Mouse (Mus musculus) embryonic facial prominence, embryonic 10.5 days (tissue): ENCODE measurements around the gene Bricd5. TPM values are rescaled to one million over a fixed set of nuclear protein-coding genes. Genes with fewer than 3 reads are reported as not detected.

ENCODE experiments used
- polyA plus RNA-seq: library from polyadenylated mRNA; unstranded; fragments of >200 nt; fragmentation: Nextera tagmentation; extraction: Ambion mirVana; gene quantifications from 2 replicates; pipeline ENCODE4 v1.2.1, GENCODE M21; 2016

Bricd5 gene
- polyA plus RNA-seq, 1 experiment from 2014 or later = 0.36 TPM

Other genes with a start within 250 kb of the Bricd5 start
- 113 and 122 TPM in 2 replicates for gene Ccnf, start 222.4 kb upstream of the Bricd5 start, polyA plus RNA-seq
- 0.16 TPM in 1 of 2 replicates, not detected in the other for gene Abca17, start 122.8 kb upstream of the Bricd5 start, polyA plus RNA-seq
- gene Abca3, start 121.9 kb upstream of the Bricd5 start, polyA plus RNA-seq = 6.1 and 7.1 TPM in 2 replicates
- gene Rnps1, start 59.3 kb upstream of the Bricd5 start, polyA plus RNA-seq = 471 and 476 TPM in 2 replicates
- 86.2 and 89.0 TPM in 2 replicates for gene Eci1, start 47.2 kb upstream of the Bricd5 start, polyA plus RNA-seq
- 2.5 and 3.6 TPM in 2 replicates for gene Dnase1l2, start 30.8 kb upstream of the Bricd5 start, polyA plus RNA-seq
- 35.5 and 36.6 TPM in 2 replicates for gene E4f1, start 3.6 kb upstream of the Bricd5 start, polyA plus RNA-seq
- 71.0 and 72.8 TPM in 2 replicates for gene Pgp, start 3.5 kb upstream of the Bricd5 start, polyA plus RNA-seq
- gene Mlst8, start 5.2 kb downstream of the Bricd5 start, polyA plus RNA-seq = 37.5 and 39.0 TPM in 2 replicates
- 3.1 and 3.9 TPM in 2 replicates for gene Caskin1, start 14.7 kb downstream of the Bricd5 start, polyA plus RNA-seq
- 116 and 121 TPM in 2 replicates for gene Traf7, start 54.1 kb downstream of the Bricd5 start, polyA plus RNA-seq
- gene Rab26, start 60.3 kb downstream of the Bricd5 start, polyA plus RNA-seq = 2.6 TPM in 2 replicates
- gene Pkd1, start 76.0 kb downstream of the Bricd5 start, polyA plus RNA-seq = 14.9 and 16.3 TPM in 2 replicates
- gene Tsc2, start 158.7 kb downstream of the Bricd5 start, polyA plus RNA-seq = 70.2 and 70.4 TPM in 2 replicates
- gene Nthl1, start 158.8 kb downstream of the Bricd5 start, polyA plus RNA-seq = 22.4 and 27.3 TPM in 2 replicates
- gene Slc9a3r2, start 176.4 kb downstream of the Bricd5 start, polyA plus RNA-seq = 31.7 and 37.3 TPM in 2 replicates
- not detected in 2 replicates for gene Npw, start 184.6 kb downstream of the Bricd5 start, polyA plus RNA-seq
- 29.0 and 30.4 TPM in 2 replicates for gene Zfp598, start 195.8 kb downstream of the Bricd5 start, polyA plus RNA-seq
- 6.0 and 8.1 TPM in 2 replicates for gene Syngr3, start 216.1 kb downstream of the Bricd5 start, polyA plus RNA-seq
- gene Gfer, start 222.3 kb downstream of the Bricd5 start, polyA plus RNA-seq = 48.9 and 52.3 TPM in 2 replicates
- gene Noxo1, start 222.3 kb downstream of the Bricd5 start, polyA plus RNA-seq = 0.72 and 1.9 TPM in 2 replicates
- gene Tbl3, start 233.8 kb downstream of the Bricd5 start, polyA plus RNA-seq = 152 and 162 TPM in 2 replicates
- gene Rnf151, start 244.2 kb downstream of the Bricd5 start, polyA plus RNA-seq = 0.13 and 0.29 TPM in 2 replicates
- gene Rps2, start 244.2 kb downstream of the Bricd5 start, polyA plus RNA-seq = 1,693 and 1,819 TPM in 2 replicates